Mouse (Mus musculus) kidney, adult 2 months (tissue): ENCODE results near the gene Slc7a1. TPM values are rescaled to one million over a fixed set of nuclear protein-coding genes. Genes with fewer than 3 reads are reported as not detected.

Source experiments
- DNase-seq: peaks from one replicate; pipeline ENCODE4 v3.0.0; 2021
- H3K27ac ChIP-seq: fragments of 200-500 bp; 2 replicates; pipeline ENCODE4 v1.5.1; 2012; ENCODE audit warnings: low read depth, low read length, control low read depth, inconsistent platforms; ENCODE audit not compliant: insufficient read depth
- H3K27me3 ChIP-seq: fragments of 200-500 bp; replicated peaks from 2 replicates; pipeline ENCODE4 v1.6.1; 2012; ENCODE audit warnings: mild to moderate bottlenecking, moderate library complexity, low read length, inconsistent platforms; ENCODE audit not compliant: control insufficient read depth, insufficient read depth
- H3K36me3 ChIP-seq: fragments of 200-500 bp; 2 replicates; pipeline ENCODE4 v1.6.1; 2012; ENCODE audit warnings: mild to moderate bottlenecking, moderate library complexity, low read length, inconsistent platforms; ENCODE audit not compliant: control insufficient read depth, insufficient read depth
- H3K4me1 ChIP-seq: fragments of 200-500 bp; 2 replicates; pipeline ENCODE4 v1.6.1; 2011; ENCODE audit warnings: low read length; ENCODE audit not compliant: control insufficient read depth, insufficient read depth
- H3K4me3 ChIP-seq: fragments of 200-500 bp; 2 replicates; pipeline ENCODE4 v1.5.1; 2011; ENCODE audit warnings: mild to moderate bottlenecking, low read depth, low read length, control low read depth; ENCODE audit not compliant: insufficient read depth
- CTCF ChIP-seq: fragments of 200-500 bp; conservative IDR thresholded peaks from 2 replicates; pipeline ENCODE4 v1.5.1; 2011; ENCODE audit warnings: low read depth, mild to moderate bottlenecking, control low read depth, low read length, moderate library complexity, mixed read lengths; ENCODE audit not compliant: insufficient read depth, insufficient read length
- POLR2A ChIP-seq: fragments of 200-500 bp; IDR thresholded peaks from one replicate; pipeline ENCODE4 v1.6.1; 2011; ENCODE audit warnings: low read depth, low read length, control low read depth
- WGBS: fragments of 180-500 bp; shearing (Covaris S2); methylation state at CpG from one replicate; pipeline ENCODE4 v1.1.7; 2018; 5-methylcytosine and 5-hydroxymethylcytosine counted together
- polyA plus RNA-seq: library from polyadenylated mRNA; depleted of rRNA; stranded (reverse); fragments of >200 nt; gene quantifications from 2 replicates; pipeline ENCODE4 v1.2.3, GENCODE M21; 2012

The Slc7a1 gene
- polyA plus RNA-seq, 1 experiment = 4.0 TPM

DNA sequence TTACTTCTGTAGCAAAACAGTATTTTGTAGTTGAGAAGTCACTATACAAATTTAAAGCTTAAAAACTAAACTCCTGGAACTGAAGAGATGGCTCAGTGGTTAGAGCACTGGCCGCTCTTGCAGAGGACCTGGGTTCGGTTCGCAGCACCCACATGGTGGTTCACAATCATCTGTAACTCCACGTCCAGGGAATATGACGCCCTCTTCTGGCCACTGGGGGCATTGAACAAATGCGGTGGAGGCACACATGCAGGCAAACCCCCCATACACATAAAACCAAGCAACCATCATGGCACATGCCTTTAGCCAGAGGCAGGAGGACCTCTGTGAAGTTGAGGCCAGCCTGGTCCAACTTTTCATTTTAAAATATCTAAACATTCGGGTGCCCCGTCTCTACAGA is 23.3 kb downstream of the Slc7a1 start:
- WGBS = 96% methylated on average over 8 of the region's 8 CpGs
- Histone ChIP-seq H3K27ac (no peak overlapping the region), H3K36me3 (no peaks in the 10 kb centered on the region), H3K27me3 (no peaks in the 10 kb centered on the region), H3K4me3 (no peak overlapping the region), H3K4me1 (no peaks in the 10 kb centered on the region; the same call in 1 of the 2 replicates)
- TF ChIP-seq POLR2A = no peak
- no peak for TF ChIP-seq CTCF
- no peak for DNase-seq

DNA sequence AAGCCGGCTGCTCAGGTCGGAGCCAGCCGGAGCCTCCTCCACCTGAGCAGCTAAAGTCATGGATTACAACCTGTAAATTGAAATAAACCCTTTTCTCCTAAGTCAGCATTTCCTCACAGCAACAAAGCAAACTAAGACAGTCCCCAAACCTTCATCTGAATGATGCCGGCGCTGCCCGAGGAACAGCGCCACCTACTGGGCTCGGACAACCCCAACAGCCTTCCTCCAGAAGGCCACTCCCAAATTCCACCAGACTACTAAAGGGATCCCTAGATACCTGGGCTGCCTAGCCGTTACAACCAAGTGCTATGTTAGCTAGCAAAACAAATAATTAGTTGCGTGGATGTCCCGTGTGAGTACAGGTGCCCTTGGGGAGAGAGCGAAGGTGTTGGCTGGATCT is 24.2 kb downstream of the Slc7a1 start:
- Histone ChIP-seq H3K36me3 (no peaks in the 10 kb centered on the region), H3K27me3 (no peaks in the 10 kb centered on the region), H3K27ac (no peak overlapping the region), H3K4me3 (no peak overlapping the region), H3K4me1 (no peaks in the 10 kb centered on the region; the same call in 1 of the 2 replicates)
- WGBS = 76% methylated on average over 12 of the region's 12 CpGs
- TF ChIP-seq POLR2A (no peak), CTCF (peak; percentile 23; the same call in 1 of the 2 replicates)
- no peak for DNase-seq

DNA sequence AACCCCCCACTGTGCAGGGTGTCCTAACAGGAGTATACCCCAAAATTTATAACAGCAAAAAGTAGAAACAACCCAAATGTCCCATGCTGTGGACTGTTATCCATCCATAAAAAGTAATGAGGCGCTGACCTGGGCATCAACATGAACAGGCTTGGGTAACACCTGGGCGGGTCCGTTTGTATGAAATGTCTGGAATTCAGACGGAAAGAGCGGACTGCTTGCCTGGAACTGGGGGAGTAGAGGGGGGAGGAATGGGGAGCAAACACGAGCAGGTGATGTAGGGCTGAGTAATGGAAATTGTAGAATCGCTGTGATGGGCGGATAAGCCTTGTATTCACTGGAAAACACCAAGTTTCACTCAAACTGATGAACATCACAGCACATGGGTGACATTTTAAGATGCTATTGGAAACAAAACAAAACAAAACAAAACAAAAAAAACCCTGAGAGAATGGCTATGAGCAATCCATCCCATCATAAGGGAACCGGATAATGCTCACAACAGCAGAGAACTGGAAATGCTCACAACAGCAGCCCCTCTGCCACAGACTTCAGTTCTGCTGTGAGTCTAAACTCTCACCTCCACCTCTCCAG is 26.5 kb downstream of the Slc7a1 start:
- no peak for TF ChIP-seq CTCF
- no peak for TF ChIP-seq POLR2A
- Histone ChIP-seq H3K36me3 (no peaks in the 10 kb centered on the region), H3K4me1 (no peaks in the 10 kb centered on the region; the same call in 1 of the 2 replicates), H3K27me3 (no peaks in the 10 kb centered on the region), H3K4me3 (no peak overlapping the region), H3K27ac (peak overlapping the region; percentile 14; the same call in 1 of the 2 replicates)
- WGBS = 67% methylated on average over 9 of the region's 9 CpGs
- DNase-seq = no peak

DNA sequence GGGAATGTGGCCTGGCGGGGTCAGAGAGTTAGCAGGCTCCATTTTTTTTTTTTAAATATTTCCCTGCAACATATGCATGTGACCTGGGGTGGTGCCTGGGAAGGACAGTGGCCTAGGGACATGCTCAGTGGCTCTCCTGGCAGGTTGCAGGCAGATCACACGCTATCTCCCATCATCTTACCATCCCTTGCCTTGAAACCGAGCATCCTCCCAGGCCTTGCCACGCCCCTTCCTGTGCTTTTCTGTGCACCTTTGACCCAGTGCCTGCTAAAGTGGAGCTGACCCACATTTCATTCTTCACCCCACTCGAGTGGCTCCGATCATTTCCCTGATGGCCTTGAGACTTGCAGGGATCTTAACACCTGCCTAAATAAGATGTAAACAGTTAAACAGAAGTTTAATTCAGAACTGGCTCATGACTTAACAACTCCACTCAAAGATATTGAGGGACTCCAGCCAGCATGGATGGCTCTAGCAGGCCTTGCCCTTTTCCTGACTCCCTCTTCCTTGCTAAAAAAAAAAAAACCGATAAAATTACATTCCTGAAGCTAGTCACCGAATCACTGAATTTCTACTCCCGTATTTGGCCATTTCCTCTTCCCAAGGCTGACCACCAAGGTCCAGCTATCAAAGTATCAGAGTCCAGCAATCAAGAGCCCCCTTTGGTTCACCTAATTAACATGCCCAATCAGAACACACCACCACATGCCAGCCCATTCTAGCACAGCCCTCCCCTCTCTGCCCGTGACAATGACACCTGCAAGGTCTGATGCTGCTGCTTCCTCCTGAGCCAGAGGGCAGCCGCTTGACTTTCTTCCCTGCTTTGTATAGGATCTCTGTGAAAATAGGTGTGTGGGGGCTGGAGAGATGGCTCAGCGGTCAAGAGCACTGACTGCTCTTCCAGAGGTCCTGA is 27.4 kb downstream of the Slc7a1 start:
- 42% methylated on average over 12 of the region's 12 CpGs for WGBS

DNA sequence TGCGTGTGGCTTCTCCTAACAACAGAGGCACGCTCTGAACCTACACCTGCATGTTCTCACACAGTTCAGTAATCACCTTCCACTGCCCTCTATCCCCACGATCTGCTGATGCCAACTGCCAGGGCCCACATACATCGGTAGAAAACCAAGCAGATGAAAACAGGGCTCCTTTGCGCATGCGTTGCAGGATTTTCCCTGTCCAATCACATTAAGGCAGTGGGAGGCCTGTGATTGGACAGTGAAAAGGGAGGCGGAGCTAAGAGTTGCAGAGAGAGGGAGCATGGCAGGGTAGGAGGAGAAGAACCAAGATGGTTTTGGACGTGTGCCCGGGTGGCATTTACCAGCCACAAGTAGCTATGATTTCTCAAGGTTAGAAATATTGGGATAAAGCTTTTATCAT is 28.3 kb downstream of the Slc7a1 start:
- Histone ChIP-seq H3K27ac (no peak overlapping the region), H3K4me3 (no peak overlapping the region), H3K36me3 (no peaks in the 10 kb centered on the region), H3K27me3 (no peaks in the 10 kb centered on the region), H3K4me1 (no peaks in the 10 kb centered on the region; the same call in 1 of the 2 replicates)
- no peak for DNase-seq
- no peak for TF ChIP-seq CTCF
- TF ChIP-seq POLR2A = no peak
- 91% methylated on average over 9 of the region's 9 CpGs for WGBS

More for the DNA sequence above, 27.4 kb downstream of the Slc7a1 start:
- TF ChIP-seq CTCF (no peak), POLR2A (no peak)
- no peak overlapping the region for H3K27ac ChIP-seq
- H3K4me3 ChIP-seq = no peak overlapping the region
- DNase-seq = no peak
- no peaks in the 10 kb centered on the region for H3K27me3 ChIP-seq
- no peaks in the 10 kb centered on the region; the same call in 1 of the 2 replicates for H3K4me1 ChIP-seq
- no peaks in the 10 kb centered on the region for H3K36me3 ChIP-seq

DNA sequence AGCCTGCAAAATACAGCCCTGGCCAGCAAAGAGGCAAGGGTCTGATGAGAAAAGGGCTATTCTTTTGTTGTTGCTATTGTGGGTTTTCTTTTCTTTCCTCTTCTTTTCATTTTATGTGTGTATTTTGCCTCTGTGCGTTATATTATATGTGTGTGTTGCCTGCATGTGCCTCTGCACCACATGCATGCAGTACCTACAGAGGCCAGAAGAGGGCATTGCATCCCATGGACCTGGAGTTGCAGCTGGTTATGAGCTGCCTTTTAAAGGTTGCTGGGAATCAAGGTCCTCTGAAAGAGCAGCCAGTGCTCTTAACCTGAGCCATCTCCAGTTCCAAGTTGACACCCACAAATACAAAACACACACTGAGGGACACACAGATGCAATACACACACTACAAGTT is 29.1 kb downstream of the Slc7a1 start:
- 93% methylated on average over 1 of the region's 1 CpGs for WGBS
- Histone ChIP-seq H3K27ac (no peak overlapping the region), H3K4me1 (no peaks in the 10 kb centered on the region; the same call in 1 of the 2 replicates), H3K4me3 (no peak overlapping the region), H3K36me3 (no peaks in the 10 kb centered on the region), H3K27me3 (no peaks in the 10 kb centered on the region)
- no peak for DNase-seq
- TF ChIP-seq POLR2A (no peak), CTCF (peak; percentile 54)

DNA sequence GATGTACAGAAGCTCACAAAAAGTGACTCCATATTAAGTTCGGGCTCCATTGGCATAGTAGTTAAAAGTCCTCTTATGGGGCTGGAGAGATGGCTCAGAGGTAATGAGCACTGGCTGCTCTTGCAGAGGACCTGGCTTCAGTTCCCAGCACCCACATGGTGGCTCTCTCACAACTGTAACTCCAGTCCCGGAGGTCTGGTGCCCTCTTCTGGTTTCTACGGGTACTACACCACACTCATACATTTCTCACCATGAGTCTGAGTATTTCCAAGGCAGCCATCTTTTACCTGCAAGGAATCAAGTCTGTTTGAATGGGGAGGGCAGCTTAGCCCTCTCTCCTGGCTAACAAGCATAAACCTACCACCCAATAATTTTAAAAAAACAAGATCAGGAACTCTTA is 30.5 kb downstream of the Slc7a1 start:
- TF ChIP-seq POLR2A = no peak
- Histone ChIP-seq H3K36me3 (no peaks in the 10 kb centered on the region), H3K27ac (no peak overlapping the region), H3K4me1 (no peaks in the 10 kb centered on the region; the same call in 1 of the 2 replicates), H3K4me3 (no peak overlapping the region), H3K27me3 (no peaks in the 10 kb centered on the region)
- DNase-seq = no peak
- WGBS = 99% methylated on average over 3 of the region's 3 CpGs
